Comparison of ENCODE assay signal across 21 mouse cellular contexts in genomic region chr17:51683318-51683717, GRCm38 (mm10).
"Had no signal": no experiment of that assay in that cellular context is flagged by ENCODE, and none has a peak within 500 bp of the region (broad histone marks: within the 10 kb centered on the region; RNA-seq: fewer than 3 reads in every experiment).

No protein-coding gene starts in this region.

- ATAC-seq: hindbrain, postnatal 0 days; inflammation-experienced regulatory T-cells, adult 6 months; intestine, embryonic 15.5 days; intestine, embryonic 16.5 days; intestine, postnatal 0 days had no signal

- DNase-seq: heart, postnatal 10 days; heart, postnatal 14 days; heart, postnatal 36 days; heart, postnatal 4 days; kidney, adult 11 months; kidney, adult 18-20 months; kidney, adult 2 months; kidney, adult 8-10 months; kidney, adult 9 months; kidney, postnatal 10 days; kidney, postnatal 14 days; kidney, postnatal 25 days; kidney, postnatal 36 days; kidney, postnatal 4 days; layer of hippocampus, adult 9-11 months; layer of hippocampus, postnatal 36 days had no signal
